Mouse (Mus musculus): ENCODE results near the gene Zic2.
A peak's percentile ranks its signal among the peaks of the same experiment; 100 is the strongest.

Zic2 gene

GRCm38 (mm10) chr14:122476822-122477215 lies 1.6 kb downstream of the Zic2 start:
- DNase-seq (ENCODE audit: low spot score): no peak

GRCm38 (mm10) chr14:122477261-122477671 lies 2.0 kb downstream of the Zic2 start:
- DNase-seq (ENCODE audit: low spot score): no peak

DNA sequence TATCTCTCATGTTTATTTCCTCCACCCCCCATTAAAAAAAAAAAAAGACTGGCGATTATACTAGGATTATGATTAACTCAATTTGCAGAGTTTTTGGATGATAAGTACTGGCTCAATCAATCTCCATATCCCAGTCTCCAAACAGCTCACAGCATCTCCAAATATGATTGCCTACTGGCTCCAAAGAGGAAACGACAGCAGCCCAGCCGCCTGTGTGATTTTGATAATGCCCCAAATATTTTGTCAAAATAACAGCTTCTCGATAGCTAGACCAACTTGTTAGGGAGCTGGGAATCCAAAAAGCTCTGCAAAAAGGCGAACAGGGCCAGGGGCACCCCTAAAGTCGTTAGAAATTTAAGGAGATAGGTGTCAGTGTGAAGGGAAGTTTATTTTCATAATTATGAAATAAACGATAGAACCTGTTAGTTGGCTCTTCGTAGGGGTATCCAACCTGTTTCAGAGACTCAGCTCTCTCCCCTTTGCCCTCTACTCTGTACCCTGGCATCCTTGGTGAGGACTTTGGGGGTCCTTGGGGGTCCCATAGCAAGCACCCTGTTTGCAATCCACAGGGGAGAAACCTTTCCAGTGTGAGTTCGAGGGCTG lies 2.8 kb downstream of the Zic2 start:
- DNase-seq (ENCODE audit: low spot score): no peak

DNA sequence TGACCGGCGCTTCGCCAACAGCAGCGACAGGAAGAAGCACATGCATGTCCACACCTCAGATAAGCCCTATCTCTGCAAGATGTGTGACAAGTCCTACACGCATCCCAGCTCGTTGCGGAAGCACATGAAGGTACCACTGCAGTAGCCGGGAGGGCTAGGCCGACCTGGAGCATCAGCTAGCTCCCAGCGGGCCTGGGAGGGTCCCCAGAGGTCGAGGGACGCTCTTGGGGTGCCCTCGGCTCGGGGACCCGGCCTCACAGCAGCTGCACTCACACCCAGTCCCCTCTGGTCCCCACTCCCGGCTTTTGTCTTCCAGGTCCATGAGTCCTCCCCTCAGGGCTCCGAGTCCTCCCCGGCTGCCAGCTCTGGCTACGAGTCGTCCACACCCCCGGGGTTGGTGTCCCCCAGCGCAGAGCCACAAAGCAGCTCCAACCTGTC lies 3.4 kb downstream of the Zic2 start:
- DNase-seq (ENCODE audit: low spot score): peak; percentile 62

GRCm38 (mm10) chr14:122479461-122480109 lies 4.3 kb downstream of the Zic2 start:
- no peak for DNase-seq (ENCODE audit: low spot score)

DNA sequence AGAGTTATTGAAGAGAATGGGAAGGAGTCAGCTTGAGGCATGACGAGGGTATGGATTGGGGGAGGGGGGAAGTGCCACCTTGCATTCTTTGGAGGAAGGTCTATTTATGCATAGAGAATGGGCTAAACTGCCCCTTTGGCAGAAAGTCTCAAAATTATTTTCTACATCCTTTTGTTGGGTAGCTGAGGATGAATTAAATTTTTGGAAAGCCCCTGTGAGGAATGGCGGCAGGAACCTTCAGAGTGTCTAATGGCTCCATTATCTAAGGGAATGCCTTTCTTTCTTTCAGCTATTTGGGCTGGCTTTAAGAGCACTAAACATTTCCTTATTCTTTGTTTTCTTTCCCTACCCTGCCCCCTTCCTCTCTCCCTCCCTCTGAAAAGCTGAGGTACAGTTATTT lies 5.1 kb downstream of the Zic2 start:
- DNase-seq (ENCODE audit: low spot score): no peak

DNA sequence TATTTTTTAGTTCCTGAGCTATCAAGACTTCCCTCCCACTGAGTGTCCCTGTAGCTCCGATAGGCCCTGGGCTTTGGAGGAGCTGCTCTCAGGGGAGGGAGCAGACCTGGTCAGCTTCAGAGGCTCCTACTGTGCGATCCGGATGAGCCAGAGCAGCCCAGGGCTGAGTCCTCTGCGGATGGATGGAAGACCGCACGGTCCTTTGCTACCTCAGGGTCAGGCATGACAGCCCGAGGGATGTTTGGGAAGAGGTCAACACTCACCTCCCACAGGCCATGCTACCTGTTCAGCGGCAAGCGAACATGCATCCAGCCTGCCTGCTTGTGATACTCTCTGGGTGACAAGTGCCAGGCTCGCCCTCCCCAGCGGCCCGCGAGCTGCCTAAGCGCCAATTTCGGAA lies 5.9 kb downstream of the Zic2 start:
- DNase-seq (ENCODE audit: low spot score): peak; percentile 56

DNA sequence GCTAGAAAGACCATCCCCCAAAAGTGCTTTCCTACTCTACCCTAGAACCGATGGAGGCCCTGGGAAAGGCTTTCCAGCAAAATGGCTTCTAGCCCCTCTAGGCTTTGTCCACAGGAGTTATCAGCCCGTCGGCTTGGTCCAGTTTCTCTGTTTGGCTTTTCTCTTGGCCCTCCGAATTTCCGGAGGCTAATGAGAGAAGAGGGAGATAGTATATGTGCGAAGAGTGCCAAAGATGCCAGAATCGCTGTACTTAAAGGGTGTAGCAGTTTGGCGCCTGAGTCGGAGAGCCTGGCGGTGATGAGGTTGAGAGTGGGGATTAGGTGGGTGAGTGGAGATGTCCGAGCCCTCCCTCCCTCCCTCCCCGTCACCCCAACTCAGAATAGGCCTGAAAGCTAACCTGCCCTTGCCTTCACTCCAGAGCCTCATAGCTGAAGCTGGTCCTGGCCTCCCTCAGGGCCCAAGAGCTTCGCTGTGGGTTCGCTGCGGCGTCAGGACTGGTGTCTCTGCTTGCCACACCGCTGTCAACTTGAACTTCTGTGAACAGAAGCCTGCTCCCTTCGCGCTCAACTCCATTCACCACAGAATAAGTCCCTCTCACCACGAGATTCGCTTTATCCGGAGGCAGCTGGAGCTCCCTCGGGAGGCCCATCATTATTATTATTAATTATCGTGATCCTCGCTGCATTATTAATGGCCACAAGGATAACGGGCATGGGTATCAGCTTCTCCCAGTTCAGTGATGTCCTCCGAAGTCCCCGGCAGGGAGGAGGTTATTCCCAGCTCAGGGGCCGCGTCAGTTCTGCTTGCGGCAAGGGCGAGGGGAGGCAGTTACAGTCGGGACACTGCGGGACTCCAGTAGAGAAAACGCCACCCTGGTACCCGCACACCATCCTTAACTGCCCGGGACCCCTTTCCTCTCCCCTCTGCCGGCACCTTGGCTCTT lies 7.1 kb downstream of the Zic2 start:
- peak; percentile 72 for DNase-seq (ENCODE audit: low spot score)

- peak; percentile 11 for DNase-seq (ENCODE audit: low spot score)
Measured at GRCm38 (mm10) chr14:122483024-122483385, 7.8 kb downstream of the Zic2 start.

- peak; percentile 48 for DNase-seq (ENCODE audit: low spot score)
Measured at GRCm38 (mm10) chr14:122483556-122484421, 8.6 kb downstream of the Zic2 start.

DNA sequence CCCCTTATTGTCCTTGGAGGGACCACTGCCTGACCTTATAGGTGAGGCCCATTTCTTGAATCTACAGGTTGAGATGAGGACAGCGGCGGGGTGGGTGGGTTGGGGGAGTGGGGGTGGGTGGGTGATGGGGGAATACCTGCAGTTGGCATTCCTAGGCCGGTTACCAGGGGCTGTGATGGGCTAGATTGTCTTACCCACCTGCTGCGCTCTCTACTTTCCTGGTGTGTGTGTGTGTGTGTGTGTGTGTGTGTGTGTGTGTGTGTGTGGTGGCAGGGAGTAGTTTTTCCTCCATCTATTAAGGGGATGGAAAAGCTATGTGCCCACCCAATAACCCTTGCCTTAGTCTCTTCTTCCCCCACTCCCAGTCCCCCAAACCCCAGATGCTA lies 9.2 kb downstream of the Zic2 start:
- no peak for DNase-seq (ENCODE audit: low spot score)

DNA sequence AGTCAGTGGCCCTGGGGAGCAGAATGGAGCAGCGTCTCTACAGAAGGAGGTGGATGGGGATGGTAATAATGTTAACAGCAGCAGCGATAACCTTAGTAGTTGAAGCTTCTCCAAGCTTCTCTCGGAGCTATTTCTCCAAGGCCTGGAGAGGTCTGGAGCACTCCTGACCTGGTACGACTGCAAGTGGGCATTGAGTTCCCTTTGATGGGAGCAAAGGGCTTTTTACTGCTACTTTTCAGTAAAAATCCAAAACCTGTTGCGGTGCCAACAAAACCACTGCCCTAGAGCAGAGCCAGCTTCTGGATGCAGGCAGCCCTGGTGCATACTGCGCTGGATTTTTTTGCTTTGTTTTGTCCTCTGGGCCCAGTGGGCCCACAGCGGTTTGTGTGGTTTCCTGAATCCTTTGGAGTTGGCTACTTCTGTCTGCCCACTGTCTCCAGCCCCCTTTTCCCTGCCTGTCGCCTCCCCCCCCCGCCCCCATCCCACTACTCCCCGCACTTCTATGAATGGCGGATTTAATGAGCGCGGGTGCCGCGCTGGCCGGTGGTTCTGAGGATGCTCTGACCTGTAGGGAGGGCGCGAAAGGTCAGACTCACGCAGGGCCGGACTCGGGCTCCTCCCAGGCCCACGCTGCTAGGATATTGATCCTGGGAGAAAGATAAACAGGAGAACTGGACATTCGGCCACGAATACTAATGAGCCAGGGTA lies 9.8 kb downstream of the Zic2 start:
- peak; percentile 50 for DNase-seq (ENCODE audit: low spot score)

GRCm38 (mm10) chr14:122485635-122486181 lies 10.5 kb downstream of the Zic2 start:
- DNase-seq (ENCODE audit: low spot score): peak; percentile 30

- peak; percentile 4 for DNase-seq (ENCODE audit: low spot score)
Measured at GRCm38 (mm10) chr14:122486611-122487010, 11.4 kb downstream of the Zic2 start.

DNA sequence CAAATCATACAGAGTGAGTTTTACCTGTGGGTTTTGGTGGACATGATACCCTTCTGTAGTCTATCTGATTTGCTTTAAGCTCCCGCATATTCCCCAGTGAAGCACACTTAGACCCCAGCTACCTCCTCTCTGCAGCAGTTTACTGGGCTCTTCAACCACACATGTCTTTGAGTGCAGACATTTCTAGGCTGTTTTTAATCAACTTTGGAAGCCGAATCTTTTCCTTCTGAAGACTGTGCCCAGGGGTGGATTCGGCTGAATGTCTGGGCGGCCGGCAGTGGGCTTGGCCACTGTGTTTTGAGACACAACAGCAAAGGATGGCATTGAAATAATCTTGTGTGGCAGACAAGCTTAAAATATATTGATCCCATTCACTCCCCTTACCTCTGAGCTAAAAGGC lies 12.1 kb downstream of the Zic2 start:
- DNase-seq (ENCODE audit: low spot score): peak; percentile 31

- DNase-seq (ENCODE audit: low spot score): peak; percentile 14
Measured at GRCm38 (mm10) chr14:122489041-122489440, 13.8 kb downstream of the Zic2 start.

- peak; percentile 28 for DNase-seq (ENCODE audit: low spot score)
Measured at GRCm38 (mm10) chr14:122489686-122490414, 14.6 kb downstream of the Zic2 start.

GRCm38 (mm10) chr14:122490441-122491328 lies 15.4 kb downstream of the Zic2 start, which contains the start of gene Gm10837:
Gene Gm10837, plus strand, starts transcription at chr14:122490586.
- DNase-seq (ENCODE audit: low spot score): peak; percentile 66

GRCm38 (mm10) chr14:122491521-122491920 lies 16.3 kb downstream of the Zic2 start:
- DNase-seq (ENCODE audit: low spot score): no peak
